Mouse (Mus musculus) limb, embryonic 10.5 days (tissue): Measurements from ENCODE around the gene Awat1. TPM values are rescaled to one million over a fixed set of nuclear protein-coding genes. Genes with fewer than 3 reads are reported as not detected.

ENCODE experiments used
- DNase-seq: peaks from one replicate; pipeline ENCODE4 v3.0.0-alpha.2; 2017; ENCODE audit warnings: low spot score
- H3K27ac ChIP-seq: fragments of 300-500 bp; sonication (generic); 2 replicates; pipeline ENCODE4 v1.5.1; 2016; ENCODE audit warnings: mild to moderate bottlenecking
- H3K27me3 ChIP-seq: fragments of 300-500 bp; sonication (generic); 2 replicates; pipeline ENCODE4 v1.6.1; 2016; ENCODE audit warnings: low read depth, mild to moderate bottlenecking; ENCODE audit not compliant: poor library complexity, severe bottlenecking
- H3K36me3 ChIP-seq: fragments of 300-500 bp; sonication (generic); 2 replicates; pipeline ENCODE4 v1.6.1; 2016; ENCODE audit warnings: mild to moderate bottlenecking, moderate library complexity
- H3K4me1 ChIP-seq: fragments of 300-500 bp; sonication (generic); 2 replicates; pipeline ENCODE4 v1.6.1; 2016
- H3K4me3 ChIP-seq: fragments of 300-500 bp; sonication (generic); 2 replicates; pipeline ENCODE4 v1.5.1; 2016; ENCODE audit warnings: mild to moderate bottlenecking, moderate library complexity
- H3K9me3 ChIP-seq: fragments of 300-500 bp; sonication (generic); replicated peaks from 2 replicates; pipeline ENCODE4 v1.6.1; 2016; ENCODE audit warnings: mild to moderate bottlenecking
- WGBS: fragments of 180-500 bp; shearing (Covaris S2); methylation state at CpG from one replicate; pipeline ENCODE4 v1.1.7; 2016; 5-methylcytosine and 5-hydroxymethylcytosine counted together
- polyA plus RNA-seq: library from polyadenylated mRNA; unstranded; fragments of >200 nt; fragmentation: Nextera tagmentation; extraction: Ambion mirVana; gene quantifications from 2 replicates; pipeline ENCODE4 v1.2.1, GENCODE M21; 2016

Gene Awat1
- polyA plus RNA-seq, result not detected in 2 replicates

GRCm38 (mm10) chrX:100571951-100572350, at the start of gene Awat1:
Awat1 (plus strand) TSS chrX:100572251.
- Histone ChIP-seq H3K36me3 (no peaks in the 10 kb centered on the region), H3K27me3 (peaks cover 74% of the 10 kb centered on the region), H3K9me3 (no peaks in the 10 kb centered on the region), H3K4me1 (no peaks in the 10 kb centered on the region), H3K27ac (no peak within 1 kb of the TSS), H3K4me3 (no peak within 1 kb of the TSS)
- WGBS, result 93% methylated on average over 1 of the region's 1 CpGs
- no peak for DNase-seq

- H3K27ac ChIP-seq, result no peak within 1 kb of the TSS
These were observed 47.6 kb upstream of the Awat1 start, which contains the start of gene Dgat2l6 for GRCm38 (mm10) chrX:100524471-100524870. Dgat2l6 (plus strand) TSS chrX:100524838.

GRCm38 (mm10) chrX:100556026-100556425, 16.0 kb upstream of the Awat1 start:
- WGBS, result 84% methylated on average over 3 of the region's 3 CpGs
- peaks cover 70% of the 10 kb centered on the region for H3K27me3 ChIP-seq
- no peaks in the 10 kb centered on the region for H3K36me3 ChIP-seq
- H3K27ac ChIP-seq, result no peak overlapping the region
- no peak for DNase-seq
- H3K9me3 ChIP-seq, result no peaks in the 10 kb centered on the region
- H3K4me3 ChIP-seq, result no peak overlapping the region
- H3K4me1 ChIP-seq, result no peaks in the 10 kb centered on the region

More at GRCm38 (mm10) chrX:100524471-100524870, 47.6 kb upstream of the Awat1 start, which contains the start of gene Dgat2l6:
- DNase-seq, result no peak
- no peaks in the 10 kb centered on the region for H3K4me1 ChIP-seq
- whole genome bisulfite sequencing, result 87% methylated on average over 4 of the region's 4 CpGs
- H3K36me3 ChIP-seq, result no peaks in the 10 kb centered on the region
- no peaks in the 10 kb centered on the region for H3K9me3 ChIP-seq
- H3K27me3 ChIP-seq, result peaks cover 91% of the 10 kb centered on the region
- H3K4me3 ChIP-seq, result no peak within 1 kb of the TSS

- Histone ChIP-seq H3K36me3 (no peaks in the 10 kb centered on the region), H3K4me1 (no peaks in the 10 kb centered on the region), H3K27ac (no peak overlapping the region), H3K27me3 (peaks cover 50% of the 10 kb centered on the region), H3K9me3 (no peaks in the 10 kb centered on the region), H3K4me3 (no peak overlapping the region)
- 85% methylated on average over 3 of the region's 3 CpGs for WGBS
- DNase-seq, result no peak
These were observed 6.4 kb upstream of the Awat1 start for GRCm38 (mm10) chrX:100565696-100566095.

GRCm38 (mm10) chrX:100594791-100595190, 22.7 kb downstream of the Awat1 start, which contains the start of gene P2ry4:
P2ry4 (minus strand) TSS chrX:100594869.
- Histone ChIP-seq H3K4me3 (no peak within 1 kb of the TSS), H3K27ac (no peak within 1 kb of the TSS), H3K4me1 (no peaks in the 10 kb centered on the region), H3K9me3 (no peaks in the 10 kb centered on the region), H3K36me3 (no peaks in the 10 kb centered on the region), H3K27me3 (peaks cover 81% of the 10 kb centered on the region)
- WGBS, result 71% methylated on average over 4 of the region's 4 CpGs
- DNase-seq, result no peak

- Histone ChIP-seq H3K9me3 (no peaks in the 10 kb centered on the region), H3K27ac (no peak overlapping the region), H3K36me3 (no peaks in the 10 kb centered on the region), H3K27me3 (peaks cover 93% of the 10 kb centered on the region), H3K4me1 (no peaks in the 10 kb centered on the region), H3K4me3 (no peak overlapping the region)
- peak; percentile 41 for DNase-seq
- WGBS, result 15% methylated on average over 5 of the region's 5 CpGs
These were observed 25.4 kb downstream of the Awat1 start for GRCm38 (mm10) chrX:100597439-100597838.

GRCm38 (mm10) chrX:100599755-100600154, 27.7 kb downstream of the Awat1 start:
- Histone ChIP-seq H3K4me1 (no peaks in the 10 kb centered on the region), H3K27ac (no peak overlapping the region), H3K9me3 (no peaks in the 10 kb centered on the region), H3K27me3 (peaks cover 88% of the 10 kb centered on the region), H3K4me3 (no peak overlapping the region), H3K36me3 (no peaks in the 10 kb centered on the region)
- DNase-seq, result no peak
- WGBS, result 73% methylated on average over 4 of the region's 4 CpGs

GRCm38 (mm10) chrX:100605314-100605713, 33.3 kb downstream of the Awat1 start, which contains the start of gene Arr3:
Arr3 (plus strand) TSS chrX:100605497.
- Histone ChIP-seq H3K27me3 (peaks cover 90% of the 10 kb centered on the region), H3K27ac (no peak within 1 kb of the TSS), H3K36me3 (no peaks in the 10 kb centered on the region), H3K4me3 (no peak within 1 kb of the TSS), H3K9me3 (no peaks in the 10 kb centered on the region), H3K4me1 (no peaks in the 10 kb centered on the region)
- DNase-seq, result no peak
- 87% methylated on average over 1 of the region's 1 CpGs for WGBS

- DNase-seq, result no peak
- Histone ChIP-seq H3K4me1 (no peaks in the 10 kb centered on the region), H3K27me3 (peaks cover 87% of the 10 kb centered on the region), H3K27ac (no peak overlapping the region), H3K4me3 (no peak overlapping the region), H3K9me3 (no peaks in the 10 kb centered on the region), H3K36me3 (peaks cover 16% of the 10 kb centered on the region)
- 71% methylated on average over 3 of the region's 3 CpGs for WGBS
These were observed 46.4 kb downstream of the Awat1 start for GRCm38 (mm10) chrX:100618488-100618887.

- WGBS, result 83% methylated on average over 2 of the region's 2 CpGs
- Histone ChIP-seq H3K4me1 (peaks cover 3% of the 10 kb centered on the region; the same call in 1 of the 2 replicates), H3K9me3 (no peaks in the 10 kb centered on the region), H3K27me3 (peaks cover 86% of the 10 kb centered on the region), H3K27ac (no peak overlapping the region), H3K4me3 (no peak overlapping the region), H3K36me3 (peaks cover 26% of the 10 kb centered on the region)
- DNase-seq, result no peak
These were observed 49.3 kb downstream of the Awat1 start for GRCm38 (mm10) chrX:100621366-100621765.

GRCm38 (mm10) chrX:100624242-100624641, 52.2 kb downstream of the Awat1 start:
- Histone ChIP-seq H3K27me3 (peaks cover 79% of the 10 kb centered on the region), H3K4me3 (no peak overlapping the region)
- WGBS, result 87% methylated on average over 4 of the region's 4 CpGs

GRCm38 (mm10) chrX:100625146-100625545, 53.1 kb downstream of the Awat1 start:
- peaks cover 80% of the 10 kb centered on the region for H3K27me3 ChIP-seq
- H3K9me3 ChIP-seq, result no peaks in the 10 kb centered on the region
- no peak for DNase-seq
- 39% methylated on average over 7 of the region's 7 CpGs for WGBS
- H3K4me3 ChIP-seq, result peak overlapping the region; percentile 68
- H3K36me3 ChIP-seq, result peaks cover 40% of the 10 kb centered on the region
- peak overlapping the region; percentile 92 for H3K27ac ChIP-seq
- H3K4me1 ChIP-seq, result peaks cover 3% of the 10 kb centered on the region; the same call in 1 of the 2 replicates

More at GRCm38 (mm10) chrX:100624242-100624641, 52.2 kb downstream of the Awat1 start:
- no peak for DNase-seq
- Histone ChIP-seq H3K9me3 (no peaks in the 10 kb centered on the region), H3K36me3 (peaks cover 36% of the 10 kb centered on the region), H3K4me1 (peaks cover 3% of the 10 kb centered on the region; the same call in 1 of the 2 replicates), H3K27ac (no peak overlapping the region)

GRCm38 (mm10) chrX:100625546-100625801, 53.4 kb downstream of the Awat1 start, which contains the start of gene Kif4:
Kif4 (plus strand) TSS chrX:100625737.
- Histone ChIP-seq H3K4me1 (peaks cover 3% of the 10 kb centered on the region; the same call in 1 of the 2 replicates), H3K4me3 (peak within 1 kb of the TSS; percentile 68), H3K27ac (peak within 1 kb of the TSS; percentile 92), H3K27me3 (peaks cover 81% of the 10 kb centered on the region), H3K36me3 (peaks cover 40% of the 10 kb centered on the region), H3K9me3 (no peaks in the 10 kb centered on the region)
- WGBS, result 9% methylated on average over 3 of the region's 3 CpGs
- DNase-seq, result no peak
